Mouse (Mus musculus): ENCODE results near the gene Emc9. TPM values are rescaled to one million over a fixed set of nuclear protein-coding genes. Genes with fewer than 3 reads are reported as not detected.

Gene Emc9
- total and polyA plus RNA-seq, 2 experiments from 2014 or later: 37.6 to 52.9 TPM

DNA sequence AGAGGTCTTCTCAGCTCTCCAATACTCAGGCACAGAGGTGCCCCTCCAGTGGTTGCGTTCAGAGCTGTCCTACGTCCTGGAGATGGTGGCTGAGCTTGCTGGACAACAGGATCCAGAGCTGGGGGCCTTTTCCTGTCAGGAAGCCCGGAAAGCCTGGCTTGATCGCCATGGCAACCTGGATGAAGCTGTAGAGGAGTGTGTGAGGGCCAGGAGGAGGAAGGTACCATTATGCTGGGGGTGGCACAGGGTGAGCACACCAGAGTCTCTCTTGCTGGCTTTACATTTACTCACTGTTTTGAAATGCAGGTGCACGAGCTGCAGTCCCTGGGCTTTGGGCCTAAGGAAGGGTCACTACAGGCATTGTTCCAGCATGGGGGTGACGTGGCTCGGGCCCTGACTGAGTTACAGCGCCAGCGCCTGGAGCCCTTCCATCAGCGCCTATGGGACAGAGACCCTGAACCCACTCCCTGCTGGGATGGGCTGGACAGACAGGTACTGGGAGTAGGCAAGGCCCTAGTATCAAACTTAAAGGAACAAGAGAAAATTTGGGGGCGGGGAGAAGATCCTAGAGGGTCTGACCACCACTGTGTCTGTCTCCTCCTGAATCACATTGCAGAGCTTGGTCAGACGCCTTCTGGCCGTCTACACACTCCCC, 11.1 kb upstream of the Emc9 start:
- H3K9ac ChIP-seq (replicated peaks; ENCODE audit: low read depth, low read length): no peak overlapping the region
- WGBS: 69% methylated on average over 13 of the region's 13 CpGs
- ATAC-seq (ENCODE audit: insufficient read depth, low read depth) (no peak), DNase-seq (ENCODE audit: low spot score) (no peak)
- H3K4me2 ChIP-seq (ENCODE audit: low read depth, low read length): no peak overlapping the region
- no peak overlapping the region for H3K27ac ChIP-seq (ENCODE audit: low read depth)
- no peak for TF ChIP-seq CTCF (IDR thresholded peaks at IDR 0.05; ENCODE audit: low read depth)
- H3K4me1 ChIP-seq (ENCODE audit: control insufficient read depth, insufficient read depth): peaks cover 12% of the 10 kb centered on the region
- H3K27me3 ChIP-seq (ENCODE audit: control insufficient read depth, insufficient read depth, low read length): no peaks in the 10 kb centered on the region
- H3K4me3 ChIP-seq (ENCODE audit: low read depth, low read length): no peak overlapping the region
- H3K9me3 ChIP-seq (replicated peaks; ENCODE audit: control insufficient read depth, low read length): no peaks in the 10 kb centered on the region
- H3K36me3 ChIP-seq (replicated peaks; ENCODE audit: control insufficient read depth, insufficient read depth, low read length): peaks cover 76% of the 10 kb centered on the region

DNA sequence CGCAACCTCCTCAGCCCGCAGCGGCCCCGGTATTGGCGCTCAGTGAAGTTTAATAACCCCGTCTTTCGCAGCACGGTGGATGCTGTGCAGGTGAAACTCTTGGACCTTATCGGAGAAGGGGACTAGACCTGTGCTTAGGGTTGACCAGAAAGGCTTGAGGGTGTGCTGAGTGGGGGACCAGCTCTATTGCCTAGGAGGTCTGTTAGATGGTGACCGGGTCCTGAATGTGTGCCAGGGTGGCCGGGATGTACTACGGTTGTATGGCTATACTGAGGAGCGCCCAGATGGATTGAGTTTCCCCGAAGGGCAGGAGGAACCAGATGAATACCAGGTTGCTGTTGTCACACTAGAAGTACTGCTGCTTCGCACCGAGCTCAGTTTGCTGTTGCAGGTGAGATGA, 7.1 kb upstream of the Emc9 start:
- WGBS: 3% methylated on average over 16 of the region's 16 CpGs

DNA sequence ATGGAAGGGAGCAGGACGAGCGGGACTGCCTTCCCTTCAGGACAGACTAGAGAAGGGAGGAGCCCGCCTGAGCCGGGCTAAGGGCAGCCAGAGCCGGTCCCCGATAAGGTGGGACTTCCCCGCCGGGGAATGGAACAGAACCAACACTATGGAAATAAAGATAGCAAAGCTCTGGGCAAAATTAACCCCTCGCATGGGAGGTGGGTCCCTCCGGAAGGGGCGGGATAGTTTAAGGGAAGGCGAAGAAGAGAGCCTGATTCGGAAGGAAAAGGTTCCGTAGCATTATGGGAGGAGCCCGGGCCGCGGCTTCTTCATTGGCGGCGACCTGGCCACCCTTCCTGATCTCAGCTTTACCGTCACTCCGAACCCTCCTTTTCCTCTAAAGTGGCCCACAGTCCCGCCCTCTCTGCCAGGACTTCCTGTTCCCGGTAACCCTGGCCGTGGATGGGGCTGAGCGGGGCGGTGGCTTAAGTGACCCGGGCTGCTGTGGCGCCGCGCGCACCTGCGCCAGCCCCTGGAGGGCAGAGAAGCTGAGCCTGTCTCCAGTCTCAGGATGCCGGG, 6.3 kb upstream of the Emc9 start, which contains the start of gene Rnf31:
Gene Rnf31, plus strand, starts transcription at position 378 of the 561 bp plus-strand sequence.
- no peaks in the 10 kb centered on the region for H3K9me3 ChIP-seq (replicated peaks; ENCODE audit: control insufficient read depth, low read length)
- peak; percentile 86 for ATAC-seq (ENCODE audit: insufficient read depth, low read depth)
- peak; percentile 99 for DNase-seq (ENCODE audit: low spot score)
- TF ChIP-seq CTCF (IDR thresholded peaks at IDR 0.05; ENCODE audit: low read depth) (no peak), EP300 (IDR thresholded peaks at IDR 0.05; ENCODE audit: low read depth) (peak; percentile 82; the same call in 1 of the 2 replicates)
- peak within 1 kb of the TSS; percentile 72 for H3K9ac ChIP-seq (replicated peaks; ENCODE audit: low read depth, low read length)
- H3K27me3 ChIP-seq (ENCODE audit: control insufficient read depth, insufficient read depth, low read length): no peaks in the 10 kb centered on the region
- H3K27ac ChIP-seq (ENCODE audit: low read depth): peak within 1 kb of the TSS; percentile 96
- WGBS: under 1% methylated on average over 33 of the region's 33 CpGs
- peak within 1 kb of the TSS; percentile 93 for H3K4me2 ChIP-seq (ENCODE audit: low read depth, low read length)
- H3K4me1 ChIP-seq (ENCODE audit: control insufficient read depth, insufficient read depth): peaks cover 12% of the 10 kb centered on the region
- H3K36me3 ChIP-seq (replicated peaks; ENCODE audit: control insufficient read depth, insufficient read depth, low read length): peaks cover 44% of the 10 kb centered on the region
- H3K4me3 ChIP-seq (ENCODE audit: low read depth, low read length): peak within 1 kb of the TSS; percentile 79

More for the DNA sequence above, 7.1 kb upstream of the Emc9 start:
- ATAC-seq (ENCODE audit: insufficient read depth, low read depth): no peak
- Histone ChIP-seq H3K36me3 (replicated peaks; ENCODE audit: control insufficient read depth, insufficient read depth, low read length) (peaks cover 52% of the 10 kb centered on the region), H3K9ac (replicated peaks; ENCODE audit: low read depth, low read length) (peak overlapping the region; percentile 72), H3K4me2 (ENCODE audit: low read depth, low read length) (peak overlapping the region; percentile 93), H3K4me3 (ENCODE audit: low read depth, low read length) (peak overlapping the region; percentile 79), H3K9me3 (replicated peaks; ENCODE audit: control insufficient read depth, low read length) (no peaks in the 10 kb centered on the region), H3K27me3 (ENCODE audit: control insufficient read depth, insufficient read depth, low read length) (no peaks in the 10 kb centered on the region), H3K27ac (ENCODE audit: low read depth) (peak overlapping the region; percentile 96), H3K4me1 (ENCODE audit: control insufficient read depth, insufficient read depth) (peaks cover 12% of the 10 kb centered on the region)
- no peak for DNase-seq (ENCODE audit: low spot score)
- TF ChIP-seq EP300 (IDR thresholded peaks at IDR 0.05; ENCODE audit: low read depth) (no peak), CTCF (IDR thresholded peaks at IDR 0.05; ENCODE audit: low read depth) (no peak)

DNA sequence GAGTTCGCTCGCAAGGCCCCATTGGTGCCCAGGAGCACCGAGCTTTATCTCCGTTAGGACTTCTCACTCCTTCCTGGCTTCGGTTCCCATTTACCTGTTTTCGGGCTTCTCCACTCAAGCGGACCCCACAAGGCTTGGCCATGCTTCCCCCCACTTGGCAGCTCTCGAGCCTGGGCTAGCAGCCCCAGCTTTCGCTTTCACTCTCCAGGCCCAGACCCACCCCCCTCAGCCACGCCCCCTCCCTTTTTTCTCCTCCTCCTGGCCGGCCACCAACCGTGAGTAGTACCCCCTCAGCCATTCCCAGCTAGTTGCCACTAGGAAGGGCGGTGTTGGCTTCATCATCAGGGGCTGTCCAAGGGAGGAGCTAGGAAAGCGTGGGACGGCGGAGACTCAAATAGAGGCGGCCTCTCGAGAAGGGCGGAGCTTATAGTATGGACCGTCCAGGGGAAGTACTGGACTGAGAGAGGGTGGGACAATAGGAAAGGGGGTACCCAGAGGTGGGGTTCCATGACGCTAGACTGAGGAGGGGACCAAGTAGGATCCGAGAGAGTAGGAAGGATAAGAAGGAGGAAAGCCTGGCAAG, 5.7 kb upstream of the Emc9 start, which contains the start of gene Psme2:
Gene Psme2, minus strand, starts transcription at position 366 of the 583 bp plus-strand sequence.
- peak; percentile 100 for DNase-seq (ENCODE audit: low spot score)

DNA sequence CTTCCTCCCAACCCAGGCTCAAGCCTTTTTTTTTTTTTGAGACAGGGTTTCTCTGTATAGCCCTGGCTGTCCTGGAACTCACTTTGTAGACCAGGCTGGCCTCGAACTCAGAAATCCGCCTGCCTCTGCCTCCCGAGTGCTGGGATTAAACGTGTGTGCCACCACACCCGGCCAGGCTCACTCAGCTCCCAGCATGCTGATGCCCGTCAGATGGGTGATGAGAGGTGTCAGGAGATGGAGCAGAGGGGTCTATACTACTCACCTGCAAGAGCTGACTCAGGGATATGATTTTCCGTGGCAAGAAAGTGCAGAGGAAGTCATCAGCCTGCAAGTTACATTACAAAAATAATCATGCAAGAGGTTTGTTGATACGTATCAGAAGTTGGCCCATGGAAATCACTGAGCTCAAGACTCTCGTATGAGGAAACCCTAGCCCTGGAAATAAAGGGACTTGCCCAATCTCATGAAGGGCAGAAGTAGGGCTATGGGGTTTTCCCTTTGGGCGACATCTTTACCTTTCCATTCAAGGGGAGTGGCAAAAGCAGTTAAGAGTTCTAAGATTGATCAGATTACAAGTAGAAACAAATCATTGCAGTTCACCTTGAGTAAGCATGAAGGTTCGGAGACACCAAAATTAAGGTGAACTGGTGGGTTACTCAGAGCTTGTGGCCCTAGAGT, 4.8 kb upstream of the Emc9 start:
- Histone ChIP-seq H3K27me3 (ENCODE audit: control insufficient read depth, insufficient read depth, low read length) (no peaks in the 10 kb centered on the region), H3K4me2 (ENCODE audit: low read depth, low read length) (peak overlapping the region; percentile 93), H3K4me3 (ENCODE audit: low read depth, low read length) (peak overlapping the region; percentile 79), H3K9me3 (replicated peaks; ENCODE audit: control insufficient read depth, low read length) (no peaks in the 10 kb centered on the region), H3K4me1 (ENCODE audit: control insufficient read depth, insufficient read depth) (peaks cover 23% of the 10 kb centered on the region), H3K9ac (replicated peaks; ENCODE audit: low read depth, low read length) (peak overlapping the region; percentile 63), H3K36me3 (replicated peaks; ENCODE audit: control insufficient read depth, insufficient read depth, low read length) (peaks cover 29% of the 10 kb centered on the region), H3K27ac (ENCODE audit: low read depth) (peak overlapping the region; percentile 96)
- no peak for DNase-seq (ENCODE audit: low spot score)
- WGBS: 81% methylated on average over 11 of the region's 11 CpGs
- no peak for TF ChIP-seq CTCF (IDR thresholded peaks at IDR 0.05; ENCODE audit: low read depth)
- TF ChIP-seq EP300 (IDR thresholded peaks at IDR 0.05; ENCODE audit: low read depth): no peak
- ATAC-seq (ENCODE audit: insufficient read depth, low read depth): no peak

More for the DNA sequence above, 5.7 kb upstream of the Emc9 start, which contains the start of gene Psme2:
- peak within 1 kb of the TSS; percentile 72 for H3K9ac ChIP-seq (replicated peaks; ENCODE audit: low read depth, low read length)
- 0% methylated on average over 22 of the region's 22 CpGs for WGBS
- peak; percentile 94 for ATAC-seq (ENCODE audit: insufficient read depth, low read depth)
- no peaks in the 10 kb centered on the region for H3K9me3 ChIP-seq (replicated peaks; ENCODE audit: control insufficient read depth, low read length)
- peak within 1 kb of the TSS; percentile 93 for H3K4me2 ChIP-seq (ENCODE audit: low read depth, low read length)
- peak within 1 kb of the TSS; percentile 96 for H3K27ac ChIP-seq (ENCODE audit: low read depth)
- no peaks in the 10 kb centered on the region for H3K27me3 ChIP-seq (ENCODE audit: control insufficient read depth, insufficient read depth, low read length)
- peaks cover 38% of the 10 kb centered on the region for H3K36me3 ChIP-seq (replicated peaks; ENCODE audit: control insufficient read depth, insufficient read depth, low read length)
- TF ChIP-seq EP300 (IDR thresholded peaks at IDR 0.05; ENCODE audit: low read depth): no peak
- H3K4me3 ChIP-seq (ENCODE audit: low read depth, low read length): peak within 1 kb of the TSS; percentile 79
- peaks cover 14% of the 10 kb centered on the region for H3K4me1 ChIP-seq (ENCODE audit: control insufficient read depth, insufficient read depth)

Data from heart, postnatal 0 days (tissue).